Mouse (Mus musculus): ENCODE data around the gene D630045J12Rik. TPM values are rescaled to one million over a fixed set of nuclear protein-coding genes. Genes with fewer than 3 reads are reported as not detected.

D630045J12Rik gene
- total RNA-seq, 2 experiments from 2014 or later, result 1.6 TPM

DNA sequence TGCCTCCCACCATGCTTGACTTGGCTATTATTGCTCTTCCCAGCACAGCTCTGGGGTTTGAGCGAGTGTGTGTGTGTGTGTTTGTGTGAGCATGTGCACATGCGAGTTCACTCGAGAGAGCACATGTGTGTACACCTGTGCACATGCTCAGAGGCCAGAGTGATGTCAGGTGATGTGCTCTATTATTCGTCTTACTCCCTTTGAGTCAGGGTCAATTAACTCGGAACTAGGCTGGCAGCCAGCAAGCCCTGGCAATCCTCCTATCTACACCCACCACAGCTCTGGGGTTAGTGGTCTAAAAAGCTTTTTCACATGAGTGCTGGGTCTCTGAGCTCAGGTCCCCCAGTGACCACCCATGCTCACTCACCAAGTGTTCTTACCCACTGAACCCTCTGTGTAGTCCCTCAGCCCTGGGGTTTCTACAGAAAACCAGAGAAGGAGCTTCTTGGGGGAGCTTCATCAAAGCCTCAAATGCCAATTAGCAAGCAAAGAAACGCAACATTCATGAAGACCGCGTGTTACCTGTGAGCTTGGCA lies 11.4 kb downstream of the D630045J12Rik start:
- no peak for DNase-seq

DNA sequence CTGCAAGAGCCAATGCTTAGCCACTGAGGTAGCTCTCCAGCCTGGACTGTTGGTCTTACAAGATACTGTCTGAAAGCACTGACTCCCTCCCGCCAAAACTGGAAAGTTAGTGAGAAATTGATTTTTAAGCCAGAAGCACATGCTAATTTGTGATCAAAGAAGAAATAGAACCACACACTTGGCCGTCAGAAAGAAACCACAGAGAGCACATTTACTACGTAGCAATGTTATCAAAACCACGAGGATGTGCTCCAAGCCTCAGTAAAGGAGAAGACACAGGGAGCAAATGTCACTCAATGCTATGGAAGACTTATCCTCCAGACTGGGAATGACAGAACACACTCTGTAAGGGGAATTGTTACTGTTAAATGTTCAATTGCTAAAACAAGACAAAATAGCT lies 12.3 kb downstream of the D630045J12Rik start:
- no peak for DNase-seq

DNA sequence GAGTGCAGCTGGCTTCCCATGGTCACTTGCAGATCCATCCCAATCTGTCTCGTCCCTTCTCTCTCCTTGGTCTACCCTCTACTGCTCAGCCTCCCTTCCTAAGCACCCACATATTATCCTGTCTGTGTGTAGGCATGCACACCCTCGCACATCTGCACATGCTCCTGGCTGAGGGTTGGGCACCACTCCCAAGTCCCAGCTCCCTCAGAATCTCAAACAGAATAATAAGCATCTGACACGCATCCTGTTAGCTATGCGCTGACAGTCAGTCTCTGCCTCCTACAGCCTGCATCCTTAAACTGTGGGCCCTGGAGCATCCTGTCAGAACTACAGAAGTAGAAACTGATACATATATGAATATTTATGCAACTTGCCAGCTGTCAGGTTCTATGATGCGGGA lies 13.2 kb downstream of the D630045J12Rik start:
- no peak for DNase-seq

DNA sequence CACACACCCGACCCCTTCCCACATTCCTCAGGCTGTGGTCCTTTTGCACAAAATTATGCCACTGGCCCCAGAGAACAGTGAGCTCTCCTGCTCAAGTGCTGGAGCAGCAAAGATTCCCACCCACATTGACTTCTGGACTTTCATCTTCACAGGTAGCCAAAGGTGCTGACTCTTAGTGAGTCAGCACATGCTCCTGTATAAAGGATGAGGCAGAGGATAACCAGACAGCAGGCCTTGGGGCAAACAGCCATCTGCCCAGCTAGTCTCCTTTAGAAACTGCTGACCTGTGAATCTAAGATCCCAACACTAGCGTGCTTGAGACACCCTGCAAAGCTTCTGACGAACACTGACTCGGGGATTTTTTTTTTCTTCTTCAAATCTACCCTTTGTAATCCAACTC lies 15.4 kb downstream of the D630045J12Rik start:
- DNase-seq, result no peak

DNA sequence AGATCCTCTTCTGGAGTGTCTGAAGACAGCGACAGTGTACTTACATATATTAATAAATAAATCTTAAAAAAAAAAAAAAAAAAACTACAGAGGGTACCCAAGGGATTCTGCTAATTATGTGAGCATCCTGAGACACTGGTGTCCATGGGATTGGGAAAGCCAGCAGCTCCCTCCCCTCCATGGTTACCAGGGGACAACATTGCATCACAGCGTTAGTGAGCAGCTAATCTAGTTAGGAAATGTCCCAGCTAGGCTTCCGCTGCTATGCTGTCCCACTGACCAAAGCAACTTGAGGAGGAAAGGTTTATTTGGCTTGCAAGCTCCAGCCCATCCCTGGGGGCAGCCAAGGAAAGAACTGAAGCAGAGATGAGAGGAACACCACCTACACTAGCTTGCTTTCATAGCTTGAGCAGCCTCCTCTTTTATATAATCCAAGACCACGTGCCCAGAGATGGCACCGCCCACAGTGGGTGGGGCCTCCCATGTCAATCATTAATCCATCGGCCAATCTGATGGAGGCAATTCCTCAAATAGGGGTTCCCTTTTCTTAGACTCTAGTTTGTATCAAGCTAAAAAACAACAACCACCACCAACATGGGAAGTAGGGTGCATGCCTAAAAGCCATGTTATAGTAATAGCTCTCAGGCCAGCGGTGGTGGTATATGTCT lies 17.7 kb downstream of the D630045J12Rik start:
- DNase-seq, result peak in 1 of 2 experiments; percentile 8

DNA sequence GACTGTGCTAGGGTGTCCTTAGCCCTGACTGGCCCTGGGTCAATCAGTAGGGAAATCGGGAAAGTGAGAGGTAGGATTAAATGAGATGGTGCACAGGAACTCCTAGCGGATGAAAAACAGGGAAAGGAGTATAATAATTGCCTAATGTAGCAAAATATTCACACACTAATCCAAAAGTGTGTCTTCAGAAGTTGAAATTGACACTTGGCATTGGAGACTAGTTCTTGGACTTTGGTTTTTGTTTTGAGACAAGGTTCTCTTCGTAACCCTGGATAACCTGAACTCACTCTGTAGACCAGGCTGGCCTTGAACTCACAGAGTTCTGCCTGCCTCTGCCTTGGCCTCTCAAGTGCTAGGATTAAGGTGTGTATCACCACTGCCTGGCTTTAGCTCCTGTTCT lies 20.0 kb downstream of the D630045J12Rik start:
- no peak for DNase-seq

DNA sequence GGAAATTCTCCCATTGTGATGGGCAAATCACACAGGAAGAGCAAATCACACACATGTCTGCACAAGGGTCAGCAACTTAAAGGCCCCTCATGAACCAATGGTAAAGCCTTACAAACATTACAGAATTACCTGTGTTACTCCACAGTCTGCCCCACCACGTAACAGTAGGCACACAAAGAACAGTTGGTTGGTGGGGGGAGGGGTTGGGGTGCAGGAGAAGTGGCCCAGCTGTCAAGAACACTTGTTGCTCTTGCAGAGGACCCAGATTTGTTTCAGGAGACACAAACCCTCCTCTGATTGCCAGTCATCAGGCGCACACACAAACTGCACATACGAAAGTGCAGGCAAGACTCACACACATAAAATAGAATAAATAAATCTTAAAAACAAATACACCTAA lies 20.9 kb downstream of the D630045J12Rik start:
- no peak for DNase-seq

DNA sequence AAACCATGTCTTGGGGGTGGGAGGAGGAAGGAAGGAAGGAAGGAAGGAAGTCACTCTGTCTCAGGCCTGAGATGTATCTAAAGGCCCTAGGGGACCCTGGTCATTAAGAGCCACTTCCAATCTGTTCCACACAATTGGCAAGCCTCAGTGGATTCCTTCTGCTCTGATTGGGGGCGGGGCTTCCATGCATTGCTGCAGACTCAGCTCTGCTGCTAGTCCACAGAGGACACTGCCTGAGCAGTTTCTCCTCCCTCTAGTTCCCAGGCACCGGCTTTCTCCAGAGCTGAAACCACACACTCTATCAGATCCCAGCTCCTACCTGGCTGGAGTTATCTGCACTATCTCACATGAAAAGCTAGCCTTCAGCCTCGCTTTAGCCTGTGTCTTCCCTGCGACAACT lies 21.8 kb downstream of the D630045J12Rik start:
- no peak for DNase-seq

DNA sequence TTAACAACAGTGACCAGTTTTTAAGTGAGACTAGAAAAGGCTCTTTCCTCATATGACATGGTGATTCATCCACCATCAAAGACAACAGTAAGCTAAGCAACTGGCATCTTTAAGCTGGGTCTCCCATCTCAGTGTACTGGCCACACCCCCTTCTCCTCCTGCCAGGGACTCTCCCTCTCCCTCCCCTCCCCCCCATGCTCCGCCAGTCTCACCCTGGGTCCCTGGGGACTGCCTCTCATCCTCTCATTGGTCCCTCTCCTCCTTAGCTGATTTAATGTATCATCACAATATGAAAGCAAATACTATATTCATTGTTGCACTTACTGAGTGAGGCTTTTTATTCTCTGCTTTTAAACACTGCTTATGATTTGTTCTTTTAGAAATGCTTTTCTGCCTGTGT lies 29.7 kb downstream of the D630045J12Rik start:
- no peak for DNase-seq

DNA sequence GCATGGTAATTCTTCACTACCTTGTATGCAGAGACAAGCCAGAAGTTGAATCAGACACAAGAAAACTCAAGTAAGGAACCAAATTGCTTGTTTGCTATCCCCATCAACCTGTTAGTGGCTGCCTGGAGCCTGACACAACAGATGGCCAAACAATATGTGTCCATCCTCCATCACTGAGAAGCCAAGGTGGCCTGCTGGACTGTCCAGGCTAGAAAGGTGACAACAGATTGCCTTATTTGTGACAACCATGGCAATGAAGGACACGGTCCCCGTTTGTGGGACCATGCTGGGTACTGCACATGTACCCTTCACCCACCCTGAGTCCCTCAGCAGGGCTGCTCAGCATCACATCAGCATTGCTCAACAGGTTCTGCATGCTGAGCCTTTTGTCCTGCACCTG lies 34.5 kb downstream of the D630045J12Rik start:
- DNase-seq, result no peak

DNA sequence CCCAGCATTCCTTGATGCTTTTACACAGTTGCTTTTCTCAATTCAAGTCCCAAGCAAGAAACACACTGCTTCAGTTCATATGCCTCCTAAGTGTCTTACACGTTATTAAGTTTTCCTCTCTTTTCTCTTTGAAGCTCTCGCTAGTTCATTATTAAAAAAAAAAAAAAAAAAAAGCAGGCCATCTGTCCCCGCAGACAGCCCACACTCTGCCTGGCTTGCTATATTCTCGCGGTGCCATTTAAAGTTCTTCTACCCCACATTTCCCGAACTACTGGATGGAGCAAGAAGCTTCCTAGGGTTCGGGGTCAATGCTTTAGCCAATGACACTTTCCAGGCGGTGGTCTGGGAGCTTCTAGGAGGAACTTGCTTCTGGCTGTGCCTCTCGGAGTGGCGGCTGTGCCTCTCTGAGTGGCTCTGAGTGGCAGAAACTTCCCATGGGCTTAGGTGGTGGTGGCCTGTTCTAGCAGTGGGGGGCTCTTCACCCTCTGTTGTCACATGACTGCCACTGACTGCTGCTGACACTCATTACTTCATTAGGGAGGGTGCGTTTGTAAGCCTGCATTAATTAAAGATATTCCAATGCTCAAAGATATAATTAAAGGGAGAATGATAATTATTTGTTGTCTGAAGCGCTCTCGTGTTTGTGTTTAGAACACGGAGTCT lies 38.2 kb downstream of the D630045J12Rik start:
- no peak for DNase-seq

DNA sequence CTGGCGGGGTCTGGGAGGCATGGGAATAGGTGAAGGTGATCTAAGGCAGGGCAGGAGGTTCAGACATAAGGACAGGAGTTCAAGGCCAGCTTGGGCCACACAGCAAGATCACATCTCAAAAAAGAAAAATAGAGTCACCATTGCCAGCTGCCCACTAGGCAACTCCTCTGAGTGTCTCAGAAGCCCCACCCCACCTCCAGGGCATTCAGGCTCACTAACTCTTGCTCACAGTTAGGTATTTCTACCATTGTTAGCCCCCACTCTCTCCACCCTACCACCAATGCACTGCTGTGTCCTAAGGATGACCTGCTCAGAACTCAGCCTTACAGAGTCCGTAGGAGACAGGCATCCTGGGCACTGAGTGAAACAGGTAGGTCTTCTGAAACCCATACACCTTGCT lies 46.2 kb downstream of the D630045J12Rik start:
- DNase-seq, result no peak

DNA sequence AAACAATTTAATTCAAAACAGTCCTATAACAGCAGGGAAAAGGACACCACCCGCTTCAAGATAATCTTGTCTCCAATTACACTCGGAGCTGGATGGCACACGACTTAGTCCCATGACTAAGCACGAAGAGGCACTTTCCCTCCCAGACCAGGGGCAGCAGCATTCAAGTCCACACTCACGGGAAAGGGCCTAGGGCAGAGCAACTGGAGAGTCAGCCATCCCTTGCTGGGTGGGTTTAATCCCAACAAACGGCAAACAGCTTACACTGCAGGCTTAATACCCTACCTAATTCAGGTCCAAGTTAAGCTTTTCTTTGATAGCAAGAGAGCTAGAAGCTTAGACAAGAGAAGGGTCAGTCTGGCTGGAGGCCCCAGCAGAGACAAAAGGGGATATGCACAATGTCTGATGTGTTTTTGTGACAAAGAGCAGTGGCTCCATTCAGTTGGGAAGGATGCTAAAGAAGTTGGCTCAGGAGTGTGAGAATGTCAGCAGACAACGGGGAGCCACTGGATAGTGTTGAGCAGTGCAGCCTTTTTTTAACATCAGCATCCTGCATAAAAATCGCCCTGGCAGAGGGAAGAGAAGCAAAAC lies 46.8 kb downstream of the D630045J12Rik start:
- peak; percentile 25 to 31 for DNase-seq

DNA sequence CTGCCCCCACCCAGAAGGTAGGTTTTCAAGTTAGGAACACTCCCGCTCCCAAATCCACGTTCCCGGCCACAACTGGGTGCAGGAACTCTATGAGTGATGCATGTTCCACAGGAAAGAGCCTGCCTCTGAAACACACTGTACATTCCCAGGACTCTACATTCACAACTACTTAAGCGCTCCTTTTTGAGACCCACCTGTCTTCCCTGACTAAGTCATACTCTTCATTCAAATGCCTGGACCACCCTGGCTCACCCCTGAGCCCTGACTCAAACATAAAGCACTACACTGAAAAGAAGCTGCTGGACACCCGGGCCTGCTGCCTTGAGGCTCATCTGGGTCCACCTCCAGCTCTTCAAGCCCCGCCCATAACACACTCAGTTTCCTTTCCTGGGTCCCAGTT lies 48.4 kb downstream of the D630045J12Rik start:
- no peak for DNase-seq

DNA sequence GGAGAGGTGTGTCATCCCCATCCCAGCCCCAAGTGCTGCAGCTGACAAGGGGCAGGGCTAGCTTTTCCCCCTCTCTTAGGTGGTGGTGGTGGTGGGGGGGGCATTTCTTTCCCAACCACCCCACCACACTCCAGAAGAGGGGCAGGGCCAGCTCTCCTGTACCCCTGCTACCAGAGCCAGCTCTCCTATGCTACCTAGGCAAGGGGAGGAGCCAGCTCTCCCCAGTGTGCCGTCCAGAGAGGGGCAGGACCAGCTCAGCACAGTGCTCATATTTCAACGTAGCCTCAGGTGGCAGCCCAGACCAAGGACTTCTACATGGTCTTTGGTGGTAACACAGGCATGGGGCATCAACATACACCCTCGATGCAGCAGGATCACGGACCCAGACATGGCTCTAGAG lies 50.0 kb downstream of the D630045J12Rik start:
- no peak for DNase-seq

DNA sequence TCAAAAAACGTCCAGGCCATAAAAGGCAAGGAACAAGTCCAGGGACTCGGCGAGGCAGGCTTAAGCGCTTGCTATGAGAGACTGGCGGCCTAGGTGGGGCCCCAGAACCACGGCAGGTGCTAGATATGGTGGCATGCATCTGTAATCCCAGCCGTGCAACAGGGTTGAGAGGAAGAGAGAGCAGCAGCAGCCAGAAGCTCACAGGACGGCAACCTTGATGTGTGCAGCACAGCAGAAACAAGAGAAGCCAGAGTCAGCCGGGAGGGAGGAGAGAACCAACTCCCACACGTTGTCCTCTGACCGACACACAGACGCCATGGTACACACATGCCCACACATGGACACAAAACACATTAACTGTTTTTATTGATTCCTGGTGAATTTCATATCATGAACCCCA lies 51.0 kb downstream of the D630045J12Rik start:
- DNase-seq, result no peak

DNA sequence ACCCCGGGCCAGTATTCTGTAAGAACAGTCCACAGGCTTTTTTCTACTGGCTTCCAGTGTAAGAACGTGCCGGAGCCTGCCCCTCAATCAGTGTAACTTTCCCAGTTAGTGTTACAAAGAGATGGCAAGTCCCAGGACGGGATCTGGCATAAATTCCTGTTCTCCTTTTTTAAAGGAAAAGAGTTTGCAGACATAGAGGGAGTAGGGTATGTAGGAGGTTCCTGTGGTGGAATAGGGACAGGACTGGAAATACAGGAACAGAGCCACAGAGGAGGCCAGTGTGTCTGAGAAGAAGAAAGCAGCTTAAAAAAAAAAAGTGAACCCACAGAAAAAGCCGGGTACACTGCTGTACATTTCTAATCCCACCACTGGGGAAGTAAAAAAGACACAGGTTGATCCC lies 52.3 kb downstream of the D630045J12Rik start:
- no peak for DNase-seq

DNA sequence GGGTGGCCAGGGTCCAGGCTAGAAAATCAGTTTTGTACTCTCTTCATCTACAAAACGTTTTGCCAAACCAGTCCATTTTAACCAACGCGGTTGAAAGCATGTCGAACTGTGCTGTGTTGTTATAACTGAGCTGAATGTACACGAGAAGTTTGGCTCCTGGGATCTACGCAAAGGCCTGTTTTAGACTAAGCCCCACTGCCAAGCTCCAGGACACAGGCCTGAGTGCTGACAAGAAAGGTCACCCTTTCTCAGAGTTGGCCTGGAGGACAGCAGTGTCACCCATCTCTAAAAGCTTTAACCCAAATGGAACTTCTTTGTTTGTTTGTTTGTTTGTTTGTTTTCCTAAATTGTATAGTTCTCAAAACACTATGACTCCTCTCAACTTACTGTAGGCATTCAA lies 54.2 kb downstream of the D630045J12Rik start:
- peak; percentile 36 to 61 for DNase-seq

DNA sequence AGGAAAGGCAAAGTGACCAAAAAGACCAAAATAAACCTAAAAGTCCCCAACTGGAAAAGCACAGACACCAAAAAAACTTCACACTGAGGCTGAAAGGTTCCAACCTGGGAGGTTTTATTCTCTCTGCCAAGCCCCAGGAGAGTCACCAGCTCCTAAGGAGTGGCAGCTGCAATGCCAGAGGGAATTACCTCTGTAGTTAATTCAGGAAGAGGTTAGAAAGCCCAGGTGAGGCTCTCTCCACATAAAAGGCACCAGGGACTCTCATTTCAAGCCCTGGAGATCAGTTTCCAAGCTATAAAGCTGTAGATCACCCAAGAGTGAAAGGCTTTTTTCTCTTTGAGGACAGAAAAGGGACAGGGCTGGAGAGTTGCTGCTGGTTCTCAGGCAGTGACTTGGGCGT lies 55.1 kb downstream of the D630045J12Rik start:
- no peak for DNase-seq

DNA sequence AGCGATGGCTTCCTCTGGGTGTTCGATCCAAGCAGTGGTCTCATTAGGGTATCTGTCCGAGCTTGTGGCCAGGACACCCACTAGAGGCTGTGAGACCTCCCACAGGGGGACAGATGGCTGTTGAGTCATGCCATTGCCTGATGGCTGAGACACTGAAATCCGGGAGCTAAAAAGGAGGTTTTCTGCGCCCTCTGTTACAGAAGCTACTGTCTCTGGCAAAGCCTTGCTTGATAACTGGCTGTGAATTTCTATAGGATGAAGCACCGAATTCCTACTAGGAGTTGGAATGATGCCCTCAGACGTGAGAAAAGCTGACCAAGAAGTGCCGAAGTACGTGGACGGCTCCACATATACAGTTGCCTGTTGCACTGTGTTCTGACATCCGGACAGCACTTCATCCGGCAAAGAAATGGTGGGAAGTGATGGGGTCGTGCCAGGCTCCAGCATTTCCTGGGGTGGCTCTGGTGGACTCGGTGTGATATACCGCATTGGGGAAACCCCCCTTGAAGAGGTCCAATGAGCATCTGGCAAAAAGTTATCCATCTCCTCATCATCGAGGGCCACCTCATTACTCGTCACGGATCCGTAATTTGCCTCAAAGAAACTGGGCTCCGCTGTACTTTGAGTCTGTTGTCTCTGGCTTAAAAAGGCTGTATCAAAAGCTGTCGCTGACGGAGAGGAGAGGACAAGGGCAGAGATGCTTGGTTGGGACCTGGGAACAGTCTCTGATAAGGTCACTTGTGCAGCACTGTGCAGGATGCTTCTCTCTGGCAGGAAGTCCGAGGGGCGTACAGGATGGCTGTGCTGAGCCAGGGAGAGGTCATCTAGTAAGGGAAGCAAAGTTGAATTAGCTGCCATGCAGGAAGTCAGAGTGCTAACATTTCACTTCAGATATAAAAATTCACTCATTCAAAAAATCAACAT lies 57.3 kb downstream of the D630045J12Rik start:
- no peak for DNase-seq

DNA sequence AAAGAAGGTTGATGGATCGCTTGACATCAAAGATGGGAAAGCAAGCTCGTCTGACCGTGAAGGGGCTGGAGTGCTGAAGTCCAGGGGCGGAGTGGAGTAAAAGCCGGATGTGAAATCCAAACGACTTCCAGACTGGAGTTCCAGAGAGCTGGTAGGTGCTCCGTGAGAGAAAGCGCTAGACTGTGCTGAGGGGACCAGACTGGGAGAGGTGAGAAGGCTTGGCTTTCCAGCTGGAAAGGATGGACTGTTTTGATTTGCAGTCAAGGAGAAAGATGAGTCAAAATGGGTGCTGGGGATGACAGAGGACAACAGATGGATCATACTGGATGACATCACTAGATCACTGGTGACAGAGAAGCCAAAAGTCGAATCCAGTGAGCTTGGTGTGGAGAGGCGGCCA lies 58.5 kb downstream of the D630045J12Rik start:
- no peak for DNase-seq

DNA sequence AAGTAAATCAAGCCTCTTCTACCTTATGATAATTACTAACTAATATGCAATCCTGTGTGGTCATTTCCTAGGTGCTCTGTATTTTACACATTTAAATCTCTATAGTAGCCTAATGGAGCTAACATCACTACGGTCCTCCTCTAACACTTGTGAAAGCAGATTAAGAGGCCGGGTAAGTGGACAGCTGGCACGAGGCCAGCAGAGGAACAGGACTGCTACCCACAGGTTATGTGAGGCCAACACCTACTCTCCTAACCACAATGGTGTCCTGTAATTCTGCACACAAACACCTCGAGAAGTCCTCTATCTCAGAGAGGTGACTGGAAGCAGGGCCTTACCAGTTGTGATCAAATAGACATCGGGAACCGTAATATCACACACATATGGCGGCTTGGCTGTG lies 59.8 kb downstream of the D630045J12Rik start:
- no peak for DNase-seq

Measured in heart, adult 18-20 months (tissue).